Mouse (Mus musculus) myocyte (in vitro differentiated cells): ENCODE data around the gene Ankrd42. TPM values are rescaled to one million over a fixed set of nuclear protein-coding genes. Genes with fewer than 3 reads are reported as not detected.

Experiments used
- H3K27me3 ChIP-seq: one replicate; pipeline ENCODE4 v1.6.1; 2011; ENCODE audit not compliant: control insufficient read depth, insufficient read depth, insufficient read length
- H3K36me3 ChIP-seq: one replicate; pipeline ENCODE4 v1.6.1; 2011; ENCODE audit not compliant: control insufficient read depth, insufficient read depth
- H3K4me2 ChIP-seq: one replicate; pipeline ENCODE4 v1.6.1; 2011; ENCODE audit warnings: low read depth, control low read depth
- H3K4me3 ChIP-seq: one replicate; pipeline ENCODE4 v1.5.1; 2011; ENCODE audit warnings: mild to moderate bottlenecking, control low read depth, moderate library complexity
- H3K79me2 ChIP-seq: one replicate; pipeline ENCODE4 v1.6.1; 2011; ENCODE audit not compliant: control insufficient read depth, insufficient read depth
- H3ac ChIP-seq: one replicate; pipeline ENCODE4 v1.6.1; 2011; ENCODE audit not compliant: control insufficient read depth, insufficient read length
- CEBPB ChIP-seq: IDR thresholded peaks from 2 replicates; pipeline ENCODE4 v1.6.1; 2011; ENCODE audit warnings: mild to moderate bottlenecking, moderate library complexity; ENCODE audit not compliant: poor library complexity, insufficient read depth, severe bottlenecking
- E2F4 ChIP-seq: IDR thresholded peaks from one replicate; pipeline ENCODE4 v1.6.1; 2011; ENCODE audit warnings: mild to moderate bottlenecking, control low read depth, moderate library complexity; ENCODE audit not compliant: insufficient read depth
- MAX ChIP-seq: IDR thresholded peaks from one replicate; pipeline ENCODE4 v1.6.1; 2011; ENCODE audit warnings: low read depth, mild to moderate bottlenecking, control low read depth
- MYOD1 ChIP-seq, 3 experiments: IDR thresholded peaks; one replicate each; pipeline ENCODE4 v1.6.1; 2011; ENCODE audit warnings: control low read depth in 2 of 3, low read depth in 2 of 3, mild to moderate bottlenecking in 2 of 3, moderate library complexity in 1 of 3; ENCODE audit not compliant: insufficient read length in 2 of 3, control insufficient read depth in 1 of 3
- MYOG ChIP-seq, 3 experiments: IDR thresholded peaks; one replicate each; pipeline ENCODE4 v1.6.1; 2011; ENCODE audit warnings: control low read depth in 2 of 3, low read depth in 2 of 3, mild to moderate bottlenecking in 2 of 3; ENCODE audit not compliant: insufficient read length in 2 of 3, control insufficient read depth in 1 of 3, insufficient read depth in 1 of 3
- POLR2A ChIP-seq: IDR thresholded peaks from one replicate; pipeline ENCODE4 v1.6.1; 2011; ENCODE audit warnings: low read depth, mild to moderate bottlenecking, control low read depth, moderate library complexity; ENCODE audit not compliant: insufficient read length
- POLR2AphosphoS2 ChIP-seq: IDR thresholded peaks from one replicate; pipeline ENCODE4 v1.6.1; 2011; ENCODE audit warnings: low read depth, control low read depth; ENCODE audit not compliant: insufficient read length
- REST ChIP-seq: IDR thresholded peaks from one replicate; pipeline ENCODE4 v1.6.1; 2011; ENCODE audit warnings: mild to moderate bottlenecking, control low read depth, moderate library complexity; ENCODE audit not compliant: insufficient read depth, insufficient read length
- SRF ChIP-seq: IDR thresholded peaks from one replicate; pipeline ENCODE4 v1.6.1; 2011; ENCODE audit warnings: low read depth; ENCODE audit not compliant: control insufficient read depth, insufficient read length
- TCF12 ChIP-seq: IDR thresholded peaks from one replicate; pipeline ENCODE4 v1.6.1; 2011; ENCODE audit warnings: mild to moderate bottlenecking, control low read depth; ENCODE audit not compliant: poor library complexity, insufficient read depth, severe bottlenecking
- TCF3 ChIP-seq: IDR thresholded peaks from one replicate; pipeline ENCODE4 v1.6.1; 2011; ENCODE audit warnings: low read depth, control low read depth; ENCODE audit not compliant: insufficient read length
- USF1 ChIP-seq: IDR thresholded peaks from one replicate; pipeline ENCODE4 v1.6.1; 2011; ENCODE audit warnings: low read depth, mild to moderate bottlenecking, control low read depth, moderate library complexity
- polyA plus RNA-seq: library from polyadenylated mRNA; unstranded; fragments of >200 nt; fragmentation: generic; extraction: Trizol; gene quantifications from one replicate; pipeline ENCODE4 v1.2.1, GENCODE M21; 2012; ENCODE audit warnings: missing spikeins

The Ankrd42 gene
- polyA plus RNA-seq, 1 experiment, result 0.74 TPM

DNA sequence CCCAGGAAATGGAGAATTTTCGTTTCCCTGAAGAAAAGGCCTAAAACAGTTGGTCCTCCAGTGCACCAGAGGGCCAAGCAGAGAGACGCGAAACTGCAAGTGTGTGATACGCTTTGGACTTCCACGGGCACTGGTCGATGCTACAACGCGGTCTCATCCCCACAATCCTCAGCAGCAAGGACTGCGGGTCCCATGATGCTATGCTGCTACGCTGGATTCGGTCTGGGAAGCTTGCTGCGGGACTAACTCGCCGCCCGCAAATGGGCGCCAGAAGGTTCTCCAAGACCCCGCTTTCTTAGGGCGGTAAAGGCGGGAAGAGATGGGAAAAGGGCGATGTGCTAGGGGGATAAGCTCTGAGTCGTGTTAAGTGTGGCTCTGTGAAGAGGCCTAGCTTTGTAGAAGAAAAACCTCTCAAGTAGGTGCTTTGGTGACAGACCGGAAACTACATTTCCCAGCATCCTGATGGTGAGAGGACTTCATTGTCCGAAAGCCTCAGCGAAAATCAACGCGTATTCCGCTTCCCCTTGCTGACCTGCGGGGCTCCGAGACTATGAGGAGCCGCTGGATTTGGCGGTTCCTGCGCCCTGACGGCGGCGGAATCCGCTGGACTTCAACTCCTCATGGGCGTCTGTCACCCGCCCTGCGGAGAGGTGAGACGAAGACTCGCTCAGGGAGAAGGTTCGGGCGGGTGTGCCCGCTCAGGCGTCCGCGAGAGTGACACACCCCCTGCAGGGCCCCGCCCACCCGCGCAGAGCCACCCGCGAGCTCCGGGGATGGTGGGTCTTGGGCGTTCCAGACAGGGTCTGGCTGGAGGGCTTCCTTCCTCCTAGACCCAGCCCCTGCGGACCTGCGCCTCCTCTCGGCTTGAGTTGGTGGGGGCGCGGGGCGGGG, 75.7 kb downstream of the Ankrd42 start, which contains the start of gene Ccdc90b:
Gene Ccdc90b (plus strand): TSS at position 164 of the 891 bp plus-strand sequence.
- Histone ChIP-seq H3K4me2 (peak within 1 kb of the TSS; percentile 89), H3ac (peak within 1 kb of the TSS; percentile 32), H3K79me2 (no peaks in the 10 kb centered on the region), H3K27me3 (no peaks in the 10 kb centered on the region), H3K36me3 (no peaks in the 10 kb centered on the region), H3K4me3 (peak within 1 kb of the TSS; percentile 59)
- TF ChIP-seq USF1, result no peak
- no peak for TF ChIP-seq TCF3
- TF ChIP-seq MYOG (IDR thresholded peaks at IDR 0.05; ENCODE audit: control insufficient read depth in 1 of 3, insufficient read depth in 1 of 3, insufficient read length in 2 of 3, low read depth in 2 of 3), result peak in 1 of 3 experiments; percentile 21
- no peak for TF ChIP-seq E2F4
- no peak for TF ChIP-seq MAX
- no peak for TF ChIP-seq CEBPB
- peak; percentile 86 for TF ChIP-seq POLR2A
- TF ChIP-seq POLR2AphosphoS2, result peak; percentile 53

DNA sequence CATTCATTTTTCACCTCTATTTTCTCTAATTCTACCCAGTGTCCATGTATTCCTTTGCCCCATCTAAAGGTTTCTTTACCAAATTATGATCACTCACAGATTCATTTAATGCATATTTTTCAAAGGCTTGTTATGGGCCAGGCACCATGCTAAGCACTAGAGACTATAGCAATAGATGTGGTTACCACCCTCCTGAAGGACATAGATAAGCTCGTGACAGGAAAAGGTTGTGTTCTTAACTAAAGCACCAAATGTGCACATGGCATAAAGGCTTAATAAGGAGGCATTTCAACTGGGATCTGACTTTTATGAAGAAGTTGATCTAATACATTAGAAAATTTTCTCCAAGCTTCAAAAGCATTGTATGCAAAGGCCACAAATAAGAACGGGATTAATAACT, 78.2 kb downstream of the Ankrd42 start:
- Histone ChIP-seq H3ac (no peak overlapping the region), H3K79me2 (no peaks in the 10 kb centered on the region), H3K4me2 (no peak overlapping the region), H3K27me3 (no peaks in the 10 kb centered on the region), H3K4me3 (no peak overlapping the region), H3K36me3 (no peaks in the 10 kb centered on the region)
- TF ChIP-seq POLR2AphosphoS2, result no peak
- no peak for TF ChIP-seq MYOG (IDR thresholded peaks at IDR 0.05; ENCODE audit: control insufficient read depth in 1 of 3, insufficient read depth in 1 of 3, insufficient read length in 2 of 3, low read depth in 2 of 3)
- no peak for TF ChIP-seq REST
- no peak for TF ChIP-seq USF1
- TF ChIP-seq MYOD1 (IDR thresholded peaks at IDR 0.05; ENCODE audit: control insufficient read depth in 1 of 3, insufficient read length in 2 of 3, low read depth in 2 of 3), result no peak
- TF ChIP-seq CEBPB, result no peak
- no peak for TF ChIP-seq TCF12
- no peak for TF ChIP-seq MAX
- no peak for TF ChIP-seq TCF3
- TF ChIP-seq E2F4, result no peak

DNA sequence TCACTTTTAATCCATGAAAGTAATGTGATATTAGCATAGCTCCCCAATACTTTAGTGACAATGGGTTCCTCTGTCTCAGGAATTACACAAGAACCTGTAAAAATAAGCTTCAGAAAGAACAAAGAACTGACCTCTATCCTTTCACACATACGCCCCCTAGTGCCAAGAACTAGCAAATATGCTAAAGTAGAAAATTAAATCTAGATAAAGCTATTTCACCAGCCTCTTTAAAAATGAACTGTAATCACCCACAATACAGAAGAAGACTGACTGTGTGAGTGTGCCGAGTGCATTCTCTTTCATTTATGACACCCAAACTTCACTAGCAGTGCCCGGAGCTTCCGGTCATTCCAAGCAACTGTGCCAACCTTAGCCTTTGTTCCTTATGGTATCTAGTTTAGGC, 86.0 kb downstream of the Ankrd42 start:
- no peaks in the 10 kb centered on the region for H3K36me3 ChIP-seq
- no peak overlapping the region for H3ac ChIP-seq
- H3K27me3 ChIP-seq, result no peaks in the 10 kb centered on the region
- H3K4me3 ChIP-seq, result no peak overlapping the region
- no peak overlapping the region for H3K4me2 ChIP-seq
- TF ChIP-seq REST (no peak), POLR2A (no peak)
- H3K79me2 ChIP-seq, result no peaks in the 10 kb centered on the region

DNA sequence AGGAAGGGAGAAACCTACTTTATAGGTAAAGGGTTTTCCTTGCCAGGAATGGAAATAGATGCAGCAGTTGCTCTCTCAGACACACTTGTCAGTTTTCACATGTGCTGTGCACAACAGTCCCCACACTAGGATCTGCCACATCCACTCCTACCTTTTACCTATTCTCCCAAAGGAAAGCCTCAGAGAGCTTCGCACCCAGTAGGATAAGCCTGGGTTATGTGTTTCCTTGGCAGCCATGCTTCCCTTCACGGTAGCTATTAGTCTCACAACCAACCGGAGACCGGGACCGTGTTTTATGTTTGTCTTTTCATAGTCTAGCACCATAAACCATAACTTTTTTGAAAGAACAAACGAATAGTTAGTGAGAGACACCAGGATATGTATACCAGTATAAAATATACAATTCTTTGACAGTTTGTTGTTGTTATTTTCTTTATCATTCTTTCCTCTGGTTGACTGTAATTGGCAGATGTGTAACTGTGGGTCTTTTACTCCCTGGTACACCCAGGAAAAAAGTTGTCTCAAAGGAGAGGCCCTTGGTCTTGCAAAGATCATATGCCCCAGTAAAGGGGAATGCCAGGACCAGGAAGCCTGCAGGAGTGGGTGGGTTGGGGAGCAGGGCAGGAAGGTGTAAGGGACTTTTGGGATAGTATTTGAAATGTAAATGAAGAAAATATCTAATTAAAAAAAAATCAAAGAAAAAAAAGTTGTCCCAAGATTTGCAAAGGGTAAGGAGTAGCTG, 86.5 kb downstream of the Ankrd42 start:
- H3ac ChIP-seq, result no peak overlapping the region
- no peaks in the 10 kb centered on the region for H3K79me2 ChIP-seq
- no peak for TF ChIP-seq MAX
- TF ChIP-seq USF1, result no peak
- no peak for TF ChIP-seq MYOG (IDR thresholded peaks at IDR 0.05; ENCODE audit: control insufficient read depth in 1 of 3, insufficient read depth in 1 of 3, insufficient read length in 2 of 3, low read depth in 2 of 3)
- TF ChIP-seq CEBPB, result no peak
- no peak for TF ChIP-seq POLR2AphosphoS2
- TF ChIP-seq TCF12, result no peak
- no peak for TF ChIP-seq REST
- no peak for TF ChIP-seq MYOD1 (IDR thresholded peaks at IDR 0.05; ENCODE audit: control insufficient read depth in 1 of 3, insufficient read length in 2 of 3, low read depth in 2 of 3)
- no peak for TF ChIP-seq TCF3
- no peak overlapping the region for H3K4me3 ChIP-seq
- H3K4me2 ChIP-seq, result no peak overlapping the region
- H3K36me3 ChIP-seq, result no peaks in the 10 kb centered on the region
- H3K27me3 ChIP-seq, result no peaks in the 10 kb centered on the region

DNA sequence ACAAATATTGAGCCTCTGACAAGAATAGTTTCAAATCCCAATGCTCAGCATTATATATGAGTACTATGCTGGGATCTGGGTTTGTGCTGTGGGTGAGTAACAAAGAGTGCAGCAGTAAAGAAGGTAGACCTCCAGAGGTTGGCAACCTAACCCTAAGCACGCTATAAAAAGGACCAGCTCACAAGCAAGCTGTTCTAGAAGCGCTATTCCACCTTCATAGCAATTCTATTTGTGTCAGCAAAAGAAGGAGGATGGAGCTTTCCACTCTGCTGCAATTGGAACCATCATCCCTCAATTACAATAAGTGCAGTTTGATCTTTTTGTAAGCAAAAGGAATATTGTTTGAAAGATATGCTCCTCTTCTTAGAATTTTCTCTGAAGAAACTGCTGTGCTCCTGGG, 90.2 kb downstream of the Ankrd42 start:
- no peaks in the 10 kb centered on the region for H3K79me2 ChIP-seq
- no peak for TF ChIP-seq USF1
- TF ChIP-seq MYOD1 (IDR thresholded peaks at IDR 0.05; ENCODE audit: control insufficient read depth in 1 of 3, insufficient read length in 2 of 3, low read depth in 2 of 3), result no peak
- TF ChIP-seq CEBPB, result no peak
- no peak for TF ChIP-seq POLR2AphosphoS2
- no peak for TF ChIP-seq MYOG (IDR thresholded peaks at IDR 0.05; ENCODE audit: control insufficient read depth in 1 of 3, insufficient read depth in 1 of 3, insufficient read length in 2 of 3, low read depth in 2 of 3)
- no peak for TF ChIP-seq REST
- no peak for TF ChIP-seq MAX
- TF ChIP-seq TCF12, result no peak
- no peak for TF ChIP-seq SRF
- TF ChIP-seq E2F4, result no peak
- TF ChIP-seq POLR2A, result no peak
- no peak for TF ChIP-seq TCF3
- no peak overlapping the region for H3K4me3 ChIP-seq
- no peak overlapping the region for H3K4me2 ChIP-seq
- H3ac ChIP-seq, result no peak overlapping the region
- no peaks in the 10 kb centered on the region for H3K27me3 ChIP-seq
- no peaks in the 10 kb centered on the region for H3K36me3 ChIP-seq
